Mouse (Mus musculus) c-Kit-positive CD71-positive TER-119-positive erythroid progenitor cells, embryonic 14.5 days (primary cell): ENCODE measurements around the gene Nlrc4.
"Not testable (repeated sequence)": the region's sequence is repeated elsewhere in the genome, so short reads cannot be mapped to it uniquely, and the experiment has no call there.

Experiments used
- DNase-seq: peaks from one replicate; pipeline ENCODE4 v3.0.0-alpha.2; 2013; ENCODE audit warnings: low spot score

The Nlrc4 gene

DNA sequence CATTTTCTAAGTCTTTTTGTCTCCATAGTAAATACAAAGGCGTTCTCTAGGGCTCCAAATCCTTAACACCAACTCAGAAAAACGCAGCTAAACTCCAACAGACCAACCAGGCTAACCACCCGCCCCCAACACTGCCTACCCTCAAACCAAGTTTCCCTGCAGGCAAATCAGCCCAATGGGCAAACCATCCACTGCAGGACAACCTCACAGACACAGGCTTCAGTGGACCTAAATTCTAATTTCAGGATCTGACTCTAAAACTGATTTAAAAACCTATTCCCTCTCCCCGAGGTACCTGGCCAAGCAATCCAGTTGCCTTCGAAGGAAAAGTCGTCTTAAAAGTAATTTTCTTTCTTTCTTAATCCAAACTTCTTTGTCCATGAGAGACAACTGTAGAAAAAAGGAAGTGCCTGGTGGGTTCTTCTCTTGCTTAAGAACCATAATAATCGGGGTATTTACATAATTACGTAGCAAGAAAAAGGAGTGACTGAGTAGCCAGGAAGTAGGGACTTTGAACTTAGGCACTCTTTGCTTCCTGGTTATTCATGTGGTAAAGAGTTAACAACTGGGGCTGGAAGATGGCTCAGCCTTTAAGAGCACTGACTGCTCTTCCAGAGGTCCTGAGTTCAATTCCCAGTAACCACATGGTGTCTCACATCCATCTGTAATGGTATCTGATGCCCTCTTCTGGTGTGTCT, at the start of gene Nlrc4:
TSS of gene Nlrc4 (minus strand) at position 432 of the 698 bp plus-strand sequence.
- DNase-seq, result no peak

DNA sequence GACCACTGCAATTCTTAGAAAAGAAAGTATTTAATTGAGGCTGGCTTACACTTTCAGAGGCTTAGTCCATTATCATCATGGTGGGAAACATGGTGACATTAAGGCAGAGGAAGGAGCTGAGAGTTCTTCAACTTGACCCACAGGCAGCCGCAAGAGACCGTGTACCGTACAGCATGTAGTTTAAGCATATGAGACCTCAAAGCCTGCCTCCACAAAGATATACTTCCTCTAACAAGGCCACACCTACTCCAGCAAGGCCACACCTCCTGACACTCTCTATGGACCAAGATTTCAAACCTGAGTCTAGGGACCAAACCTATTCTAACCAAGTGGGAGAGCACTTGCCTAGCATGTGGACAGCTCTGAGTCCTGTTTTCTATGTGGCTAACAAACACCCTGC, 49.7 kb upstream of the Nlrc4 start:
- DNase-seq, result no peak

DNA sequence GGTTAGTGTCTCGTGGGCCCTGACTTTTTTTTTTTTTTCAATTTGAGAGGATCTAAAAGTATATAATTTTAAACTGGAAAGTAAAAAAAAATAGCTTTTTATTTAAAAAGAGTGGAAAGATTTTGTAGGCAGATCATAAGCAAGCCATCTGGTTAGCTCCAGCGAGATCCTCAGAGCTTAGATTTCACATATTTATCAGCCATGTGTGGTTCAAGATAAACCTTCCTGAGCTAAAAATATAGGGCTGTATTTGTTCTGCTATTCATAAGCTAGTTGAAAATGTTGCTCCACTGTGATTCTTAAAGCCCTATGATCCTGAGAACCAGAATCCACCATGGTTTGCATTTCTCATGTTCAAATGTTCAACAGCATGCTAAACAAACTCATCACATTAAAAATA, 49.0 kb upstream of the Nlrc4 start:
- no peak for DNase-seq

DNA sequence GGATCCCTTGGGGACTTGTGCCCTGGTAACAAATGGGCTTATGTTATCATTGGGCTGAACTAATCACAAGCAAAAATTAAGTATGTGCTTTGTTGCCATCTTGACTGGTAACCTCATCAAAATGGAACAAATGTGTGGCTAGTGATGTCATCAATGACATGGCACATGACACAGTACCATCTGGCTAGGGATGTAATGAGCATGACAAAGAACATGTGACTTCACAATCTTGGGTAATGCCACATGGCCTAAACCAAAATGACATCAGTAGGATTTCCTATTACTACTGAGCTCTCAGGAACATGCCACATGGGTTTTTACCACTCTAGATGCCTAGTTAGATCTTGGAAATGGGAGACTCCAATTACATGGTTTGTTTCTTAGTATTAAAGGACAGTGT, 42.1 kb upstream of the Nlrc4 start:
- no peak for DNase-seq

- DNase-seq, result no peak
Observed at GRCm38 (mm10) chr17:74500204-74500603, 41.3 kb upstream of the Nlrc4 start.

DNA sequence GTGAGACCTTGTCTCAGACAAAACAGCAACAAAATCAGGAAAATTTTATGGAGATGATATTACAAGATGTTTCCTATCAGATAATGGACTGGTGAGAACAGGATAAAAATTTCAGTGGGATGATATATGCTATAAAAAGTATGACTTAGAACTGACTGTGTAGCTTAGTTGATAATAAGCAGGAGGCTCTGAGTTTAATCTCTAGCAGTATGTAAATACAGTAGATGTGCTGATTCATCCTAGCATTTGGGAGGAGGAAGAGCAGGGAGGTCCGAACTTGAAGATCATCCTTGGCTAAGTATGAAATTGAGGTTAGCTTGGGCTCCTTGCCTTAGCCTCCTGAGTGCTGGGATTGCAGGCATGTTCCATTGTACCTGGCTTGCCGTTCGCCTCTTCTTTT, 32.6 kb upstream of the Nlrc4 start:
- DNase-seq, result peak; percentile 52

DNA sequence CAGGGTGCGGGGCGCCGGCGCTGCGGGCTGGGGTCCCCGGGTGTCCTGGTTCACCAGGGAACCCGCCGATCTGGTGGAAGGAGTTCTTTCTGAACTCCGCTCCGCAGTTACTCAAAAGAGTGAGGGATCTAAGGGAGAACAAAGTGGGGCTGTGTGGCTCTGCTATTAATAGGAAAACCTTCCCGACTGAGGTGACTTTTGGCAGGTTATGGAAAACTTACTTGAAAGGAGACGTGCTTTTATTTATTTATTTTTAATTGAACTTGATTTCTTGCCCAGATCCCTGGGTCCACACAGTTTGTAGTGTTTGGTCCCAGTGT, 30.9 kb upstream of the Nlrc4 start:
- DNase-seq, result no peak

GRCm38 (mm10) chr17:74489024-74489900, 30.3 kb upstream of the Nlrc4 start, which contains the start of gene Yipf4:
TSS of gene Yipf4 (plus strand) at chr17:74489493.
- peak; percentile 96 for DNase-seq

DNA sequence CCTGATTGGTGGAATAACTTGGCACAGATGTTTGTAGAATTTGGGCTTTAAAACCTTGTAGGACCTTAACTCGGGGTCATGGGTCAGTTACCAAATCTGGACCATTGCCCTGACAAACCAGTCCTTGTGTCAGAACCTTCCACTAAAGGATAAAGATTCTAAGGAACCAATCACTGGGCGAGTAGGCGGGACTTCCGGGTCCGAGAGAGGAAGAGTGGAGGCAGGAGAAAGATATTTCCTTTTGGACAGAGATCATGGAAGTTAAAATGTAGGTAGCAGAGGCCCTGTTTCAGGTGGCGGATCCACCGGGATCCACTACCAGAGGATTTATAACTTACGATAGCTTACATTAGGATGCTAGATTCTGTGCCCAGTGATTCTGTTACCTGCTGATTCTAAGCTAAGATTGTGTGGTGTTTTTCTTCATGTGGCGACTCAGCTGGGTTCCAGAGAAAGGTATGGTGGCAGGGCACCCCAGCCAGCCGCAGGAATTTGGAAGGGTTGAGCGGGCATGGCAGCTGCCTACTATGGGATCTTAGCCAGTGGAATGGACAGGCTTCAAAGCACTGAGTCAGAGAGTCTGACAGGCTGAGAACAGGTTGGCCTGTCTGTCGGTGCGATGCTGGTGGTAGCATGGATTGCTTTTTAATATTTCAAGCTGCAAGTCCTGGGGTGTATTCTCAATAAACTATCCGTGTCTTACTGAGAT, 21.6 kb upstream of the Nlrc4 start:
- DNase-seq, result no peak

DNA sequence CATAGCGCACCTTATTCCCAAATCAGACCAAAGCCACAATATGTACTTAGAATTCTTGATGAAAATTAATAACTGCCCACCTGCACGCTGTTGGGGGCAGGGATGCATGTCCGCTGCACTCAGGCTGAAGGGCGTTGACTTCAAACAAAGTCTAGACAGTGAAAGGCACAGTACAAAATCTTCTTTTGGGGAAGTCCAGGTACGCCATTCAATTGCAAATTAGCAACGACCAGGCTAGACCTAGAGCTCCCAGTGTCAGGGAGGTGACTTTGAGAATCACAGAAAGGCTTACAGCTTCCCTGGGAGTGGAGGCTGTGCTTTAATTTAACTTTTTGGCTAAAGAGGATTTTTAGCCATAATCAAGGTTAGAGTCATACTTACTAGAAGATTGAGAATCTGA, 11.2 kb upstream of the Nlrc4 start:
- DNase-seq, result not testable (repeated sequence)

GRCm38 (mm10) chr17:74467981-74468380, 9.0 kb upstream of the Nlrc4 start:
- not testable (repeated sequence) for DNase-seq

DNA sequence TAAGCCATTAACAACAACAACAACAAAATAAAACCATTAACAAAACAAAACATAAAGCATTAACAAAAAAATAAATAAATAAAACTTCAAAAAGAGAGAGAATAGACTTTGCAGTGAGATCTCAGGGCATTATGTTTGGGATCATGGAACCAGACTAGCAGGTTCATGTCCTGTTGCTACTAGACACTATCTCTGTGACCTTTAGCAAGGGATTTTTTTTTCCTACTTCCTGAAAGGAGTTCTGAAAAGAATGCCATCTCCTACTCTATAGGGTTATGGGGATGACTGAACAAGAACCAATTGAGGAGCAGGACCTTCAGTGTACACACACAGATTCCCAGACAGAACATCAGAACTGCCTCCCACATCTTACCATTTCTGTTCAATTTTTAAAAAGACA, 4.6 kb upstream of the Nlrc4 start:
- DNase-seq, result no peak

GRCm38 (mm10) chr17:74457972-74458677, 817 bp downstream of the Nlrc4 start:
- DNase-seq, result no peak

- DNase-seq, result no peak
Observed at GRCm38 (mm10) chr17:74456825-74457224, 2.1 kb downstream of the Nlrc4 start.

GRCm38 (mm10) chr17:74455426-74455825, 3.5 kb downstream of the Nlrc4 start:
- DNase-seq, result no peak

GRCm38 (mm10) chr17:74454660-74455059, 4.3 kb downstream of the Nlrc4 start:
- DNase-seq, result no peak

- no peak for DNase-seq
Observed at GRCm38 (mm10) chr17:74453928-74454327, 5.0 kb downstream of the Nlrc4 start.

DNA sequence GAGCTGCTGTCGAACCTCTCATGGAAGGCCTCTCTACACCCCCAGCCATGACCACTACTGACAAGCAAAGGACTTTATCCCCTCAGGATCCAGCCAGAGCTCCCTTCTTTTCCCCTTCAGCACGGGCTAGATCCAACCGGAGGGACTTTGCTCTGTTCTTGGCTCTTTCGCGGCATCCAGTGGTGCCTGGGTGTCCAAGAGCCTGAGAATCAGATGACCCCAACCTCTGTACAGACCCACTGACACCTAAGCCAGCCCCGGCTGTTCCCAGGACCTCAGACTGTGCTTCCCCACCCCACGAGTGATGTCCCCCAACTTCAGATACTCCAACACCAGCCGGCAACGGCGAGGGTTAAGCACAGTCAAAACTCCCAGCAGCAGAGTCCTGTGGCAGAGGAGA, 9.2 kb downstream of the Nlrc4 start:
- no peak for DNase-seq

GRCm38 (mm10) chr17:74440486-74440885, 18.5 kb downstream of the Nlrc4 start:
- DNase-seq, result no peak

GRCm38 (mm10) chr17:74437762-74438161, 21.2 kb downstream of the Nlrc4 start:
- DNase-seq, result no peak

- DNase-seq, result no peak
Observed at GRCm38 (mm10) chr17:74432631-74433030, 26.3 kb downstream of the Nlrc4 start.

DNA sequence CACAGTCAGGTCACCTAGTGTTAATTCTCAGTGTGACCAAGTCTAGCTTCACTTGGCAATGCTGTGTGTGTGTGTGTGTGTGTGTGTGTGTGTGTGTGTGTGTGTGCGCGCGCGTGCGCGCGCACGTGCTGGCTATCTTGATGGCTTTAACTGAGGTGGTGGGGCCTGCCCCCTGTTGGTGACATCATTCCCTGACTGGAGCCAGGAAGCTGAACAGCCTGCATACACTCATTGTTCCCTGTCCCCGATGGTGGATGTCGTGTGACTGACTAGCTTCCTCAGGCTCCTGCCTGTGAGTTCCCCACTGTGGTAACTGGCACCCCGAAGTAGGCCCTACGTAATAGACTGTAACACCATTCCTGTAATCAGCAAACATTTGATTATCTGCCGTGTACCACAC, 27.5 kb downstream of the Nlrc4 start:
- DNase-seq, result no peak
